In genomic region chr7:27688815-27689612, GRCm38 (mm10) we compare ENCODE assay signal across 7 mouse cellular contexts. TPM values are rescaled to one million over a fixed set of nuclear protein-coding genes. Genes with fewer than 3 reads are reported as not detected.
A peak's percentile ranks its signal among the peaks of the same experiment; 100 is the strongest.
DNase-seq lines count a peak whose midpoint lies in the region; ATAC-seq and TF ChIP-seq lines count a peak whose summit lies in the region.

TSS of gene Zfp607b (plus strand) at chr7:27689340.

- H3K9me3 ChIP-seq in embryonic facial prominence, embryonic 13.5 days = no peaks in the 10 kb centered on the region
- H3K9me3 ChIP-seq in limb, embryonic 12.5 days = no peaks in the 10 kb centered on the region
- no peaks in the 10 kb centered on the region for H3K9me3 ChIP-seq in midbrain, embryonic 15.5 days

- DNase-seq in adrenal gland, postnatal 36 days = peak; percentile 93
- peak; percentile 94 to 98 for DNase-seq in heart, adult 18-20 months
- peak; percentile 98 for DNase-seq in kidney, adult 2 months
- DNase-seq in spleen, adult 2 months (ENCODE audit: low read depth in 1 of 2, low spot score in 2 of 2) = peak; percentile 91 to 95

- peak; percentile 37 for TF ChIP-seq POLR2A in kidney, adult 2 months (IDR thresholded peaks at IDR 0.05; ENCODE audit: low read depth, low read length)
- no peak for TF ChIP-seq POLR2A in spleen, adult 2 months (IDR thresholded peaks at IDR 0.05; ENCODE audit: low read depth, low read length)

- ATAC-seq in embryonic facial prominence, embryonic 13.5 days (ENCODE audit: insufficient number of reproducible peaks, insufficient read depth, low FRiP score, low TSS enrichment, low read depth) = peak; percentile 99
- peak; percentile 100 for ATAC-seq in limb, embryonic 12.5 days (ENCODE audit: insufficient number of reproducible peaks, insufficient read depth, low FRiP score, low TSS enrichment, low read depth)
- ATAC-seq in midbrain, embryonic 15.5 days (replicated peaks) = peak; percentile 99

- H3K4me2 ChIP-seq in embryonic facial prominence, embryonic 13.5 days = peak within 1 kb of the TSS; percentile 67
- H3K4me2 ChIP-seq in limb, embryonic 12.5 days = peak within 1 kb of the TSS; percentile 69
- H3K4me2 ChIP-seq in midbrain, embryonic 15.5 days = peak within 1 kb of the TSS; percentile 74

- peak within 1 kb of the TSS; percentile 49 for H3K4me3 ChIP-seq in embryonic facial prominence, embryonic 13.5 days
- peak within 1 kb of the TSS; percentile 55 for H3K4me3 ChIP-seq in kidney, adult 2 months (ENCODE audit: insufficient read depth, low read depth, low read length)
- peak within 1 kb of the TSS; percentile 48 for H3K4me3 ChIP-seq in limb, embryonic 12.5 days (replicated peaks)
- H3K4me3 ChIP-seq in midbrain, embryonic 15.5 days = peak within 1 kb of the TSS; percentile 49
- peak within 1 kb of the TSS; percentile 53 for H3K4me3 ChIP-seq in spleen, adult 2 months (ENCODE audit: extremely low read depth, insufficient read depth, insufficient read length)

- peaks cover 21% of the 10 kb centered on the region for H3K4me1 ChIP-seq in embryonic facial prominence, embryonic 13.5 days
- peaks cover 5% of the 10 kb centered on the region; the same call in 1 of the 2 replicates for H3K4me1 ChIP-seq in kidney, adult 2 months (ENCODE audit: control insufficient read depth, insufficient read depth, low read length)
- H3K4me1 ChIP-seq in limb, embryonic 12.5 days (replicated peaks) = peaks cover 13% of the 10 kb centered on the region
- peaks cover 23% of the 10 kb centered on the region for H3K4me1 ChIP-seq in midbrain, embryonic 15.5 days
- H3K4me1 ChIP-seq in spleen, adult 2 months (ENCODE audit: control insufficient read depth, insufficient read depth, insufficient read length) = no peaks in the 10 kb centered on the region

- no peaks in the 10 kb centered on the region for H3K36me3 ChIP-seq in embryonic facial prominence, embryonic 13.5 days
- H3K36me3 ChIP-seq in kidney, adult 2 months (ENCODE audit: control insufficient read depth, insufficient read depth, low read length) = no peaks in the 10 kb centered on the region
- no peaks in the 10 kb centered on the region for H3K36me3 ChIP-seq in limb, embryonic 12.5 days
- 0 out of 2 replicates have a peak, but pooled peaks cover 2% of the 10 kb centered on the region for H3K36me3 ChIP-seq in midbrain, embryonic 15.5 days (replicated peaks)
- no peaks in the 10 kb centered on the region for H3K36me3 ChIP-seq in spleen, adult 2 months (ENCODE audit: control insufficient read depth, insufficient read depth, low read length)

- H3K9ac ChIP-seq in embryonic facial prominence, embryonic 13.5 days = peak within 1 kb of the TSS; percentile 79
- peak within 1 kb of the TSS; percentile 69 for H3K9ac ChIP-seq in limb, embryonic 12.5 days (replicated peaks)
- H3K9ac ChIP-seq in midbrain, embryonic 15.5 days = peak within 1 kb of the TSS; percentile 63

- WGBS in embryonic facial prominence, embryonic 13.5 days = under 1% methylated on average over 19 of the region's 19 CpGs
- WGBS in kidney, adult 2 months = under 1% methylated on average over 19 of the region's 19 CpGs
- WGBS in limb, embryonic 12.5 days = 1% methylated on average over 19 of the region's 19 CpGs
- WGBS in midbrain, embryonic 15.5 days = under 1% methylated on average over 19 of the region's 19 CpGs
- 1% methylated on average over 19 of the region's 19 CpGs for WGBS in spleen, adult 2 months

- H3K27ac ChIP-seq in embryonic facial prominence, embryonic 13.5 days = peak within 1 kb of the TSS; percentile 77
- H3K27ac ChIP-seq in kidney, adult 2 months (ENCODE audit: insufficient read depth, low read depth, low read length) = peak within 1 kb of the TSS; percentile 18; the same call in 1 of the 2 replicates
- peak within 1 kb of the TSS; percentile 88 for H3K27ac ChIP-seq in limb, embryonic 12.5 days
- peak within 1 kb of the TSS; percentile 79 for H3K27ac ChIP-seq in midbrain, embryonic 15.5 days
- H3K27ac ChIP-seq in spleen, adult 2 months (ENCODE audit: insufficient read depth, low read length) = peak within 1 kb of the TSS; percentile 60

- TF ChIP-seq CTCF in kidney, adult 2 months (conservative IDR thresholded peaks at IDR 0.05; ENCODE audit: insufficient read depth, insufficient read length, low read depth, low read length) = no peak
- TF ChIP-seq CTCF in spleen, adult 2 months (IDR thresholded peaks at IDR 0.05; ENCODE audit: extremely low read depth, insufficient read depth, insufficient read length, insufficient replicate concordance) = no peak

- no peaks in the 10 kb centered on the region for H3K27me3 ChIP-seq in embryonic facial prominence, embryonic 13.5 days
- H3K27me3 ChIP-seq in kidney, adult 2 months (replicated peaks; ENCODE audit: control insufficient read depth, insufficient read depth, low read length) = no peaks in the 10 kb centered on the region
- no peaks in the 10 kb centered on the region; the same call in 1 of the 2 replicates for H3K27me3 ChIP-seq in limb, embryonic 12.5 days
- H3K27me3 ChIP-seq in midbrain, embryonic 15.5 days (replicated peaks) = no peaks in the 10 kb centered on the region
- H3K27me3 ChIP-seq in spleen, adult 2 months (ENCODE audit: control insufficient read depth, insufficient read depth, low read length) = no peaks in the 10 kb centered on the region

RNA-seq across cellular contexts. Expression of gene Zfp607b, which starts in this region (rescaled TPM):
- total RNA-seq in adrenal gland, postnatal 36 days (2021) = 1 to 10 TPM; 1.2 to 2.3 TPM
- 5.3 TPM in 2 replicates for polyA plus RNA-seq in embryonic facial prominence, embryonic 13.5 days (2015; fragmentation: Nextera tagmentation; extraction: Ambion mirVana)
- under 1 TPM; 0.69 to 0.85 TPM for total RNA-seq in heart, adult 18-20 months (2021)
- 0.27 and 1.1 TPM in 2 replicates for polyA plus RNA-seq in kidney, adult 2 months (2012; rRNA removed)
- 3.7 and 3.8 TPM in 2 replicates for polyA plus RNA-seq in limb, embryonic 12.5 days (2016; fragmentation: Nextera tagmentation; extraction: Ambion mirVana)
- 17.0 and 18.3 TPM in 2 replicates for polyA plus RNA-seq in midbrain, embryonic 15.5 days (2015; fragmentation: Nextera tagmentation; extraction: Ambion mirVana)
- polyA plus RNA-seq in spleen, adult 2 months (2012; rRNA removed) = 0.06 and 0.13 TPM in 2 replicates

Comparison
In these comparisons a context has a peak if more than half of its experiments do, and no peak if none do; other contexts are left out.
1. Peak in every context shown above with its lines: DNase-seq, ATAC-seq, H3K4me3 ChIP-seq and H3K27ac ChIP-seq.
2. Peak in DNase-seq in heart, adult 18-20 months; RNA of the gene not detected or under 1 TPM.
3. Peak in DNase-seq, H3K4me3 ChIP-seq and H3K27ac ChIP-seq in spleen, adult 2 months; RNA of the gene not detected or under 1 TPM.
4. H3K27ac ChIP-seq: peak in every context shown above with its lines; median percentile 88 in limb, embryonic 12.5 days; 79 in midbrain, embryonic 15.5 days; 77 in embryonic facial prominence, embryonic 13.5 days; 60 in spleen, adult 2 months; 18 in kidney, adult 2 months.